Mouse (Mus musculus): ENCODE results near the gene Mrm2. TPM values are rescaled to one million over a fixed set of nuclear protein-coding genes. Genes with fewer than 3 reads are reported as not detected.

Gene Mrm2
- polyA plus RNA-seq, 1 experiment from 2014 or later: 8.4 TPM

Other genes with a start within 250 kb of the Mrm2 start
- gene Mad1l1, start 10.3 kb downstream of the Mrm2 start, polyA plus RNA-seq (2015; fragmentation: Nextera tagmentation; extraction: Ambion mirVana): 21.0 and 22.8 TPM in 2 replicates
- 22.1 and 22.8 TPM in 2 replicates for gene Nudt1, start 10.2 kb downstream of the Mrm2 start, polyA plus RNA-seq (2015; fragmentation: Nextera tagmentation; extraction: Ambion mirVana)
- 9.8 and 12.5 TPM in 2 replicates for gene Snx8, start 57.4 kb upstream of the Mrm2 start, polyA plus RNA-seq (2015; fragmentation: Nextera tagmentation; extraction: Ambion mirVana)
- gene Eif3b, start 87.4 kb upstream of the Mrm2 start, polyA plus RNA-seq (2015; fragmentation: Nextera tagmentation; extraction: Ambion mirVana): 76.2 and 93.5 TPM in 2 replicates
- gene Gm4869, start 113.7 kb upstream of the Mrm2 start, polyA plus RNA-seq (2015; fragmentation: Nextera tagmentation; extraction: Ambion mirVana): not detected in 2 replicates
- 8.9 and 10.4 TPM in 2 replicates for gene Chst12, start 173.7 kb upstream of the Mrm2 start, polyA plus RNA-seq (2015; fragmentation: Nextera tagmentation; extraction: Ambion mirVana)
- gene Grifin, start 233.2 kb upstream of the Mrm2 start, polyA plus RNA-seq (2015; fragmentation: Nextera tagmentation; extraction: Ambion mirVana): 1.4 and 1.9 TPM in 2 replicates